Mouse (Mus musculus): ENCODE results near the gene S100a14.

DNA sequence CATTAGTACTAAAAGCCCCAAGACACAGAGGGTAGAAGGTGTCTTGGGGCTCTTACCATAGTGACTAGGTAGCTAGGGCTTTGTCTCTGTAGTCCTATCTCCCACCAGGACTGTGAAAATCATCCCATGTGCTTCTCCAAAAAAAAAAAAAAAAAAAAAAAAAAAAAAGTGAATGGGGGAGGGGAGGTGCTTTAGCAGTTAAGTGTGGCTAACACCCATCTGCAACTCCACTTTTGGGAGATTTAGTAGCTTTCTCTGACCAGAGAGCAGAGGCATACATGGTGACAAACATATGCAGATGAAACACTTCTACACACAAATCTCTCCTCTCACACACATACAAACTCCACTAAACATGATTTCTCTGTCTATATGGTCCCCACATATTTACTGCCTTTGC is 29.1 kb upstream of the S100a14 start:
- TF ChIP-seq CTCF (IDR thresholded peaks at IDR 0.05; ENCODE audit: low read depth, low read length): no peak
- TF ChIP-seq POLR2A (IDR thresholded peaks at IDR 0.05; ENCODE audit: extremely low read depth, insufficient read depth, low read length): no peak
